Mouse (Mus musculus) left cerebral cortex, postnatal 10 days (tissue): ENCODE results near the gene Cyp2d11. TPM values are rescaled to one million over a fixed set of nuclear protein-coding genes. Genes with fewer than 3 reads are reported as not detected.

ENCODE experiments used
- DNase-seq, 2 experiments: peaks; one replicate each; pipeline ENCODE4 v3.0.0; 2021 to 2022; ENCODE audit warnings: low spot score in 2 of 2, mixed read lengths in 1 of 2; ENCODE audit errors: extremely low spot score in 1 of 2
- intact Hi-C: fragments of 180-260 bp; cut with DNase I; formaldehyde crosslinking; loops from one replicate; pipeline ENCODE4 v1.15.1; 2025
- microRNA-seq: library from miRNA; unstranded; fragments of <30 nt; microRNA quantifications from one replicate; pipeline ENCODE4 v1.2.0, GENCODE M21; 2022
- total RNA-seq, 2 experiments: library from RNA; stranded (reverse); gene quantifications; 2 replicates each; pipeline ENCODE4 v1.2.3; 2021

Gene Cyp2d11
- total RNA-seq, 2 experiments from 2014 or later, result not detected

DNA sequence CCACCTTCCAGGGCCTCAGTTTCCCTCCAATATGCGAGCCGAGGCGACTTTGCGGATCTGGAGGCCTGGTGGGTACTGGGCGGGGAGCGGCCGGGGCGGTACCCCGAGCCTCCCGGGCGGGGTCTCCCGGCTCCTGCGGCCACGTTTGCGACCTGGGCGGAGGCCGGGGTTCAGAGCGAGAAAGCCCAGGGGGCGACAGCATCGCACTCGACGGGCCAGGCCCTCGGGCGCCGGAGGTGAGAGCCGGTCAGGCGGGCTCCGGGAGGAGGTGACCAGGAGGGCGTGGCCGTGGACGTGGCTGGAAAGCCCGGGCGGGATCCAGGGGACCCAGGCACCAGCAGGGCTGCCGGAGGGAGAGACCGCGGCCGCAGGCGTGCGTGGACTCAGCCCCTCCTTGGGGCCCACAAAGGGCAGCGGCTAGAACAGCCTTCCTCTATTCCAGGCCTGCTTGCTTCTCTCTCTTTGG is 52.8 kb downstream of the Cyp2d11 start:
- intact Hi-C loops, result no loop called here
- DNase-seq, result peak in 1 of 2 experiments; percentile 73

DNA sequence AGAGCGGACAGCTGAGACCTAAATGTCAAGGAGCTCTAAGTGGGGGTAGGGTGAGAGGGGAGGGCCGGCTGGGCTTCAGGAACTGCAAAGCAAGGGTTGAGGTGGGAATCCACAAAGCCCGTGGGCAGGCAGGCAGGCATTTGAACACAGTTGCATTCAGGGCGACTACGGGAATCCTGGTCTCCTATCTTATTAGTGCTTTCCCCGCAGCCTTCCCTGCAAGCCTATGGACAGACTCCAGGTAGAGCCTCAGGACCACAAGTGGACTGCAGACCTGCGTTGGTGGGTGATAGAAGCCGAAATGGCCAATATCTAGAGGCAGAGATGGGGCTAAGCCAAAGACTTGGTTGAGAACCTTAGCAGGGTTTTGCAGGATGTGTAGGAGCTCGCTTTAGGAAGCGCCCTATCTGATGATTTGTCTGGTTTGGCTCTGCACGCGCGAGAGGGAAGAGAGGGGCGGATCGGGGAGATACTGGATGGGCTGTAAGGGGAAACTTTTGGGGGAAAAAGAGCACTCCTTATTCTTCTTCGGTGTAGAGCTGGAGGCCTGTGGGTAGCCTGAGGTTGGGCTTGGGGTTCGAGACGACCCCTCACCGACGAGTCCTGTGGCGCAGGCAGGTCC is 53.3 kb downstream of the Cyp2d11 start:
- intact Hi-C loops, result no loop called here
- no peak for DNase-seq

DNA sequence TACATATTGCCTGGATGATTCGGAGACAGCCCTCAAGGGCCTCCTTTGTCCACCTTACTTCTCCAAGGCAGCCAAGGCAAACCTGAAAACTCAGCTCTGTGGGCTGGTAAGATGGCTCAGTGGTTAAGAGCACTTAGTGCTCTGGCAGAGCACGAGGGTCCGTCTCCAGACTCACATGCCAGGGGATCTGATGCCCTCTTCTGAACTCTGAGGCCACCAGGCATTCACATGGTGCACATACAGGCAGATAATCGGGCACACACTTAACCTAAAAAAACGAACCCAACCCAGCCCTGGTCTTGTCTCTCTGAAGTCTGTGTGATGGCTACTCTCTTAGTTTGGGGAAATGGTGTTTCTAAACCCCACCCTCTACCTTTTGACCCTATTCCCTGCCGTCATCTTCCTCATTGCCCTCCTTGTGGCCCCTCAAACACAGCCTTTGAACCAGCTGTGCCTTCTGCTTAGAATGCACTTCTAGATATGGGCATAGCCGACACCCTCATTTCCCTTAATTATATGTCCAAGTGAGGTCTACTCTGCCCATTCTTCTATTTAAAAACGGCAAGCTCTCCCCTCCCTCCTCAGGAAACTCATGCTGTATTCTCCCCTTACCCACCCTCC is 54.1 kb downstream of the Cyp2d11 start:
- DNase-seq, result no peak
- intact Hi-C loops, result no loop called here

Small RNA genes within 50 kb of the gene (microRNA-seq; reads per million reads assigned to microRNA genes)
- not detected for gene Gm25990
- gene Gm27331, result not detected
- not detected for gene Mir7684

Other genes starting within 250 kb of the Cyp2d11 start
- 100 to 1,000 TPM; 202 to 204 TPM for gene Srebf2, start 246.8 kb downstream of the Cyp2d11 start, total RNA-seq
- 1 to 10 TPM; 3.1 to 3.5 TPM for gene Shisa8, start 181.2 kb downstream of the Cyp2d11 start, total RNA-seq
- gene Tnfrsf13c, start 169.7 kb downstream of the Cyp2d11 start, total RNA-seq, result under 1 TPM; 0.30 to 0.73 TPM
- 1 to 10 TPM; 4.5 to 4.8 TPM for gene Cenpm, start 149.3 kb downstream of the Cyp2d11 start, total RNA-seq
- 10 to 100 TPM; 83.1 to 87.6 TPM for gene 1500009C09Rik, start 141.6 kb downstream of the Cyp2d11 start, total RNA-seq
- 100 to 1,000 TPM; 512 to 519 TPM for gene Sept3, start 119.1 kb downstream of the Cyp2d11 start, total RNA-seq
- not detected for gene Wbp2nl, start 95.1 kb downstream of the Cyp2d11 start, total RNA-seq
- 10 to 100 TPM; 34.5 to 41.0 TPM for gene Naga, start 55.1 kb downstream of the Cyp2d11 start, total RNA-seq
- 1 to 10 TPM in 1 of 2 experiments, under 1 TPM in 1; 0.69 to 2.4 TPM for gene Pheta2, start 55.1 kb downstream of the Cyp2d11 start, total RNA-seq
- 100 to 1,000 TPM; 130 to 139 TPM for gene Smdt1, start 55.1 kb downstream of the Cyp2d11 start, total RNA-seq
- 100 to 1,000 TPM; 167 to 200 TPM for gene Ndufa6, start 39.7 kb downstream of the Cyp2d11 start, total RNA-seq
- gene Cyp2d22, start 13.8 kb downstream of the Cyp2d11 start, total RNA-seq, result 10 to 100 TPM; 10.7 to 11.5 TPM
- not detected for gene Cyp2d10, start 13.2 kb upstream of the Cyp2d11 start, total RNA-seq
- gene Cyp2d9, start 39.4 kb upstream of the Cyp2d11 start, total RNA-seq, result not detected
- gene Cyp2d12, start 161.1 kb upstream of the Cyp2d11 start, total RNA-seq, result not detected
- gene Cyp2d34, start 226.9 kb upstream of the Cyp2d11 start, total RNA-seq, result not detected